Mouse (Mus musculus): ENCODE data around the gene Rps21. TPM values are rescaled to one million over a fixed set of nuclear protein-coding genes. Genes with fewer than 3 reads are reported as not detected.

The Rps21 gene
- polyA plus RNA-seq, 1 experiment from 2014 or later: 637 TPM

DNA sequence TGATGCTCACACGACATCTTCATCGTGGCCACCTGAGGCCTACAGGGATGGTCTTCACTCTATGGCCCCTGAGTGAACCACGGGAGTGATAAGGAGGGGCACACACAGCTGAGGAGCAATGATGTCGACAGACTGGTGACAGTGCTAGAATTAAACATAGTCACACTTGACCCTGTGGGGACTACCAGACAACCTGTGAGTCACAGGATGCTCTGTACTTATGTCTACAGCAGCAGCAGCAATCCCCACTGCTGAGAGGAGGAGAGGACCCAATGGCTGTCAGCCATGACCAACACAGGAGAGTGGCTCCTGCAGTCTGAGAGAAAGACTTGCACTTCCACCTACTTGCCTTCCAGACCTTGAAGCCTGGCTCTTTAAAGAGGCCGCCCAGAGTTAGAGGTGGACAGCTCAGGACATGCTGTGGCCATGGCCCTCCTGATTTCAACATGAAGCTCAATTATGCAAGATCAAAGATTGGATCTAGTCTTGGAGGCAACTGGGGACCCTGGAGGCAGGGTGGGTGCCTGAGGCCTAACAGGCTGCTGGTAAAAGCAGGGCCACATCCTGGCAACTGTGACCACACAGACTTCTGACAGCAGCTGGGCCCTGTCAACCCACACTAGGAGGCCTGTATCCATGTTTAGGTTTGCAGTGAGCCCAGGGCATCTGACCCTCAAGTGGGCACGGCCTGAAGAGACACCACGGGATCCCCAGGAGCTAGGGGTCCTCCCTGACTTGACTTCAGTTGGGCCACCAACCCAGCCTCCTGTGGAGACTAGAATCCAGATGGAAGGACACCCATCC is 23.9 kb upstream of the Rps21 start:
- Histone ChIP-seq H3K9me3 (replicated peaks) (no peaks in the 10 kb centered on the region), H3K36me3 (no peaks in the 10 kb centered on the region), H3K4me1 (peaks cover 57% of the 10 kb centered on the region), H3K9ac (no peak overlapping the region), H3K27me3 (no peaks in the 10 kb centered on the region), H3K4me2 (no peak overlapping the region), H3K27ac (peak overlapping the region; percentile 64), H3K4me3 (replicated peaks) (no peak overlapping the region)
- no peak for ATAC-seq (replicated peaks; ENCODE audit: low FRiP score)
- 78% methylated on average over 7 of the region's 7 CpGs for WGBS

DNA sequence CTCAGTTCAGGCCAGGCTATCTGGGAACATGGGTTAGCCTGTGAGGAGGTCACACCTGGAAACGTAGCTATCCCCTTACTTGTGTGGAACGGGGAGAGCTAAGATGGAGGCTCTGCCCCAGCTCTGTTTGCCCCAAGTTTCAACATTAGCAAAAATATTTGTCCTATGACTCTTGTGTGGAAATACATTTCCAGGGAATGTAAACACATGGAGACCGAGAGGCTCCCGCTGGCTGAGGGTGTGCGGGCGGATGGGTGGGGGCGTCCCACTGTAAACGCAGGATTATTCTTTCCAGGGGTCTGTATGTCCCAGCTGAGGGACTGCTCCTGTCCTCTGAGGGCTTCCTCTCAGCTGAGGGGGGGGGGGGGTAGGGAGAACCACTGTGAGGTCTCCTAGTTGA is 22.8 kb upstream of the Rps21 start:
- 83% methylated on average over 8 of the region's 8 CpGs for WGBS
- no peak overlapping the region for H3K9ac ChIP-seq
- peak overlapping the region; percentile 87 for H3K27ac ChIP-seq
- no peaks in the 10 kb centered on the region for H3K27me3 ChIP-seq
- no peak overlapping the region for H3K4me2 ChIP-seq
- no peaks in the 10 kb centered on the region for H3K9me3 ChIP-seq (replicated peaks)
- H3K36me3 ChIP-seq: no peaks in the 10 kb centered on the region
- no peak for ATAC-seq (replicated peaks; ENCODE audit: low FRiP score)
- H3K4me3 ChIP-seq (replicated peaks): no peak overlapping the region
- H3K4me1 ChIP-seq: peaks cover 47% of the 10 kb centered on the region

DNA sequence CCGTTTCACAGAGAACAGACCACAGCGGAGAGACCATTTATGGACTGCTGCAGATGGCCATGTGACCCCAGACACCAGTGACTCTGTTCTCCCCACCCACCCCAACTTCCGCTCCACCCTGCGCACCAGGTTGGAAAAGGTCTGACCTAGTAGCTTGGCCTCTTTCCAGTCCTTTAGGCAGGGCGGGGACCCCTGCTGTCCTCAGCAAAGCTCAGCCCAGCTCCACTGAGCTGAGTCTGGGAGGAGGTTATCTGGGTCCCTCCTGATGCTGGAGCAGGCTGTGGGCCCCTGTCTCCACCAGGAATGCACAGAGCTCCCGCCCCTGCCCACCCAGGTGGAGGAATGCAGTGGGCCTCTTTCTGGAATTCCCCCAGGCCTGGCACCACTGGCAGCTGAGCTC is 22.2 kb upstream of the Rps21 start:
- WGBS: 52% methylated on average over 6 of the region's 6 CpGs
- H3K4me2 ChIP-seq: no peak overlapping the region
- no peaks in the 10 kb centered on the region for H3K36me3 ChIP-seq
- ATAC-seq (replicated peaks; ENCODE audit: low FRiP score): peak; percentile 73
- no peaks in the 10 kb centered on the region for H3K9me3 ChIP-seq (replicated peaks)
- H3K9ac ChIP-seq: no peak overlapping the region
- peaks cover 46% of the 10 kb centered on the region for H3K4me1 ChIP-seq
- H3K27me3 ChIP-seq: no peaks in the 10 kb centered on the region
- peak overlapping the region; percentile 87 for H3K27ac ChIP-seq
- no peak overlapping the region for H3K4me3 ChIP-seq (replicated peaks)

DNA sequence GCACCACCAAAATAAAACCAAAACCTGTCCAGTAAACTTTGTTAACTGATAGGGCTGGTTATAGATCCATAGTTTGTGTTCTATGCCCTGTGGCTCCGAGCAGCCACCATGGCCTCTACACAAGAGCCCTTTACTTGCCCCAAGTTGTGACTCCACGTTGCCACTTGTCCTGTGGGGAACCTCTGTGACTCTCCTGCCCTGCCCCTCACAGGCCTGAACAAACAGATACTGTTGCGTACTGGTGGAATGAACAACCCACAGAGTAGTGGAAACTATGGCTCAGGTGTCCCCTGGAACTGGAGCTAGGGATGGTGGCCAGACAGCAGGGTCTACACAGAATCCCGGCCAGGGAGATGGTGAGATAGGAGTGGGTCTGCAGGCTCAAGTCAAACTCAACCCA is 21.4 kb upstream of the Rps21 start:
- Histone ChIP-seq H3K9me3 (replicated peaks) (no peaks in the 10 kb centered on the region), H3K4me3 (replicated peaks) (no peak overlapping the region), H3K9ac (no peak overlapping the region), H3K36me3 (no peaks in the 10 kb centered on the region), H3K27me3 (no peaks in the 10 kb centered on the region), H3K4me2 (no peak overlapping the region), H3K4me1 (peaks cover 41% of the 10 kb centered on the region), H3K27ac (peak overlapping the region; percentile 87)
- no peak for ATAC-seq (replicated peaks; ENCODE audit: low FRiP score)
- 80% methylated on average over 4 of the region's 4 CpGs for WGBS

DNA sequence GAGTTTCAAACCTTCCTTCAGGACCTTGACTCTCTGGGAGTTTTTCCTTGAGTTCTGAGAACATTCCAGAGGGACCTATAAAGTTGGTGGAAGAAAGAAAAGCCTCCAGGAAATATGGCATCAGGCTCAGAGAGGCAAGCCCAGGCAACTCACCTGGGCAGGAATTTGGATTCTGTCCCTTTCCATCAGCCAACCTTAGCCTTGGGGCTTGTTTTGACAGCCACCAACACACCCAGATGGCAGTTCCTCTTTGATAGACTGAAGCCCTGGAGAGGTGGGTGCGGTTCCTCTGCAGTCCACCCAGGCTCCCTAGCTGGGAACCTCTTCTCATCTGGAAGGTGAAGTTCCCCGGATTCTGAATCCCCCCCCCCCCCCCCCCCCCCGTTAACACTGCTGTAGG is 20.7 kb upstream of the Rps21 start:
- peaks cover 40% of the 10 kb centered on the region for H3K4me1 ChIP-seq
- ATAC-seq (replicated peaks; ENCODE audit: low FRiP score): no peak
- H3K9me3 ChIP-seq (replicated peaks): no peaks in the 10 kb centered on the region

DNA sequence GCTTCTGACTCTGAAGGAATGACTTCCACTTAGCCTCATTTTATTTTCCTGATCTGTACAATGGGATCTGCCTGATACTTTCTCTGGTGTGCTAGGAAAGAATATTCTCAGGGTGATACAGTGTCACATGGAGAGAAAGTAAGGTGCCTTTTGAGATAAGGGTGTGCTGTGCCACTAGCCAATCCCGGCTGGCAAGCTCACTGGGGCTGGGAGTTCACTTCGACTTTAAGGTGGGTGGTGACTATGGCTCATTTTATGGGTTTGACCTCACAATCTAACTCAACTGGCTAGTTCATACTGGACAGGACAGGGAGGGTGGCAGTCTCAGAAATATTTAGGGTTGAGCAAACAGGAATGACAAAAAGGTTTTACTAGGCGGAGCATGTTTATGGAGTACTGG is 20.2 kb upstream of the Rps21 start:
- WGBS: 41% methylated on average over 3 of the region's 3 CpGs
- H3K4me2 ChIP-seq: no peak overlapping the region
- no peak overlapping the region for H3K27ac ChIP-seq

More for the DNA sequence above, 20.7 kb upstream of the Rps21 start:
- 46% methylated on average over 3 of the region's 3 CpGs for WGBS
- Histone ChIP-seq H3K9ac (no peak overlapping the region), H3K36me3 (no peaks in the 10 kb centered on the region), H3K27ac (peak overlapping the region; percentile 87), H3K4me2 (no peak overlapping the region), H3K27me3 (no peaks in the 10 kb centered on the region), H3K4me3 (replicated peaks) (no peak overlapping the region)

DNA sequence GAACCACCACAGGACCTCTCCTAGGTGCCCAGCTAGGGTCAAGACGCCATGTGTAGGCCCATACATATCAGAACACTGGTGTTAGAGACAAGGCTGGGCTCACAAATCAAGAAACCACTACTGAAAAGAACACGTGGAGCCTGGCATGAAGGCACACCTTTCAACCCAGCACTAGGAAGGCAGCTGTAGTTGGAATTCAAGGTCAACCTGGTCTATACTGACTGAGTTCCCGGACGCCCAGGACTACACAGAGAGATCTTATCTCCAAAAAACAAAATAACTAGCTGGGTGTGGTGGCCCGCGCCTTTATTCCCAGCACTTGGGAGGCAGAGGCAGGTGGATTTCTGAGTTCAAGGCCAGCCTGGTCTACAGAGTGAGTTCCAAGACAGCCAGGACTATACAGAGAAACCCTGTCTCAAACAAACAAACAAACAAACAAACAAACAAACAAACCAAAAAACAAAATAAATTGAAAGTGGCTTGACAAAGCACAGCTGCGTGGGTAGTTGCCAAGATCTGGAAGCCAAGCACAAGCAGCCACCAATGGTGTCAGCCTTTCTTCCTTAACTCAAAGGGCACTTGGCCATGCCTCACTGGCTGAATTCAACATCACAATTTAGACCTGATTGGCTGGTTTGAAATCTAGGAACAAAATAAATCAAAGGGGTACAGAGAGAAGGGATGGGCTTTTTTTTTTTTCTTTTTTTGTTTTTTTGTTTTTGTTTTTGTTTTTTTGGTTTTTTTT is 19.4 kb upstream of the Rps21 start:
- WGBS: 83% methylated on average over 7 of the region's 7 CpGs
- Histone ChIP-seq H3K4me1 (peaks cover 35% of the 10 kb centered on the region), H3K4me3 (replicated peaks) (no peak overlapping the region), H3K36me3 (no peaks in the 10 kb centered on the region), H3K9ac (no peak overlapping the region), H3K4me2 (no peak overlapping the region), H3K27ac (peak overlapping the region; percentile 42), H3K27me3 (no peaks in the 10 kb centered on the region), H3K9me3 (replicated peaks) (no peaks in the 10 kb centered on the region)
- no peak for ATAC-seq (replicated peaks; ENCODE audit: low FRiP score)

More for the DNA sequence above, 20.2 kb upstream of the Rps21 start:
- no peak overlapping the region for H3K9ac ChIP-seq
- H3K4me1 ChIP-seq: peaks cover 40% of the 10 kb centered on the region
- H3K9me3 ChIP-seq (replicated peaks): no peaks in the 10 kb centered on the region
- H3K36me3 ChIP-seq: no peaks in the 10 kb centered on the region
- H3K27me3 ChIP-seq: no peaks in the 10 kb centered on the region
- no peak overlapping the region for H3K4me3 ChIP-seq (replicated peaks)
- peak; percentile 13; the same call in 1 of the 2 replicates for ATAC-seq (replicated peaks; ENCODE audit: low FRiP score)

DNA sequence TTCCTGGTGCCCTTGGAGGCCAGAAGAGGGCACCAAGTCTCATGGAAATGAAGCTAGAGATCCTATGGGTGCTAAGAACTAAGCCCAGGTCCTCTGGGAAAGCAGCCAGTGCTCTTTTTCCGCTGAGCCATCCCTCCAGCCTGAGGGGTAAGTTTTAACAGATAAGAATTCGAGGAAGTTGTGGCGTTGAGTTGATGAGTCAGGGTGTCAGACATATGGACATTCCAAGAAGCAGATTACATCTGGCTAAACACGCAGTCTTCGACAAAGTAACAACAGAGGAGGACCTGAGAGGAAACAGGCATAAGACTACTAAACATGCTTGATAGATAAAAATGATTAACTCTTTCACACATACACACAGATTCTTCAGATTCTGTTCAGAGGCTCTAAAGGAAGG is 18.6 kb upstream of the Rps21 start:
- Histone ChIP-seq H3K27me3 (no peaks in the 10 kb centered on the region), H3K36me3 (no peaks in the 10 kb centered on the region), H3K4me1 (peaks cover 27% of the 10 kb centered on the region), H3K4me3 (replicated peaks) (no peak overlapping the region), H3K9ac (no peak overlapping the region), H3K9me3 (replicated peaks) (no peaks in the 10 kb centered on the region), H3K4me2 (no peak overlapping the region), H3K27ac (no peak overlapping the region)
- ATAC-seq (replicated peaks; ENCODE audit: low FRiP score): no peak
- WGBS: 67% methylated on average over 5 of the region's 5 CpGs

DNA sequence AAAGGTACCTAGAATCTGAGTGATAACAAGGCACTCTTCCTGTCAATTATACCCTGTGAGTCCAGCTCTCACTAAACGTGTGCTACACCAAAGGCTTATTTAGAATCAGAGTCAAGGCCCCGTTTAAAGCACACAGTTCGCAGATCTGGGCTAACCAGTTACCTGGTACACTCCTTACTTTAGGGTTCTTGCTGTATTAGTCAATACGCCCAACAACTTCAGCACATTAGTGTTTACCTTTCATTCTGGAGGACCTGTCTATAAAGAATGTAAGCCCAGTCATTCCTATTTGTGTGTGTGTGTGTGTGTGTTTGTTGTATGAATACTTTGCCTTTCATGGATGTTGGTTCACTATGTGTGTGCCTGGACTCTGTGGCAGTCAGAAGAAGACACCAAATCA is 14.1 kb upstream of the Rps21 start:
- no peaks in the 10 kb centered on the region for H3K36me3 ChIP-seq
- ATAC-seq (replicated peaks; ENCODE audit: low FRiP score): no peak
- H3K4me1 ChIP-seq: no peaks in the 10 kb centered on the region
- no peak overlapping the region for H3K27ac ChIP-seq
- no peak overlapping the region for H3K4me3 ChIP-seq (replicated peaks)
- H3K4me2 ChIP-seq: no peak overlapping the region
- H3K9ac ChIP-seq: no peak overlapping the region
- H3K27me3 ChIP-seq: no peaks in the 10 kb centered on the region
- no peaks in the 10 kb centered on the region for H3K9me3 ChIP-seq (replicated peaks)
- WGBS: 89% methylated on average over 4 of the region's 4 CpGs

DNA sequence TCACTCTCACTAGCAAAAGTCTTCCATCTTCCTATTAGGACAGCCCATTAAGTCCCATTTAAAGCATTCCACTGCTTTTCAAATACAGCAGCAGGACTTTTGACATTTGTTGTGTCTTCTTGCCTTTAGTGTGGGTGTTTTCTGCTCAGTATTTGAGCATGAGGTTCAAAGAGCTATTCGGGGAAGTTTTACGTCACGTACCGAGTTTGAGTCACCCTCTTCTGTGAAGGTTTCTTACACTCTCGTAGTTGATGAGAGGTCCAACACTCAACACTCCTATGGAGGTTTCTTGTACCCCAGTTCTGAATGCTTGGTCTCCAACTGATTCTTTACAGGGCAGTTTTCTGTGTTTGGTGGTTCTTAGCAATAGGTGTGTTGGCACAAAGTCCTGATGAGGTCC is 9.3 kb upstream of the Rps21 start:
- H3K36me3 ChIP-seq: no peaks in the 10 kb centered on the region
- no peak overlapping the region for H3K4me2 ChIP-seq
- H3K9me3 ChIP-seq (replicated peaks): no peaks in the 10 kb centered on the region
- H3K9ac ChIP-seq: no peak overlapping the region
- 81% methylated on average over 5 of the region's 5 CpGs for WGBS
- no peak overlapping the region for H3K4me3 ChIP-seq (replicated peaks)
- peaks cover 7% of the 10 kb centered on the region for H3K4me1 ChIP-seq
- H3K27ac ChIP-seq: no peak overlapping the region
- no peaks in the 10 kb centered on the region for H3K27me3 ChIP-seq
- no peak for ATAC-seq (replicated peaks; ENCODE audit: low FRiP score)

DNA sequence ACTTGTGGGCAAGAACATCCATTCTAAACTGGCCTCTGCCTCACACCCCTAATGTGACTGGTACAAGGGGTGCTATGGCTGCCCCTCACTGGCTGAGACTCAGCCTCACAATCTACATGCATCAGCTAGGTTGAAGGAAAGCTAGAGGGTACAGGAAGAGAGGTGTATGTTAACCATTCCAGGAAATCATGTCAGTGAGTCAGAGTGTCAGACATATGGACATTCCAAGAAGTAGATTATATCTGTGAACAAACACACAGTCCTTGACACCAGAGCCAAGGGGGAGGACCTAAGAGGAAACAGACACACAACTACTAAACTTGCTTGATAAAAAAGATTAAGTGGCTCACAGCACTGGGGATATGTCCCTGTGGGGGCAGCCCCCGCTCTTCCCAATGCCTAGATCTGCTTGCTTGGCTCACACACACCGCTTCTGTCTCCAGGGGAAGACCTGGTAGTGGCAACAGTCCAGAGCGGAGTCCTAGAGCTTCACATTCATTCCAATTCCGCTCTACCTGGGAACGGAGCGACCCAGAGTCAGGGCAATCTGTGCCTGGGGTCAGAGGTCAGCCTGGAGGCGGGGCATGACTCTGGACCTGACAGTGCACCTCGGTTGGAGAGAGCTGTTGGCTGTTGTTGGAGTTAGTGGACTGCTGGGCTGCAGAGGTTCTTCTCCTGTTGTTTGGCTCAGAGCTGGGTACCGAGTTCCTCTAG is 8.1 kb upstream of the Rps21 start:
- Histone ChIP-seq H3K9me3 (replicated peaks) (no peaks in the 10 kb centered on the region), H3K9ac (no peak overlapping the region), H3K36me3 (no peaks in the 10 kb centered on the region), H3K27me3 (no peaks in the 10 kb centered on the region), H3K27ac (peak overlapping the region; percentile 41; the same call in 1 of the 2 replicates), H3K4me1 (peaks cover 7% of the 10 kb centered on the region), H3K4me2 (no peak overlapping the region), H3K4me3 (replicated peaks) (no peak overlapping the region)
- 0 out of 2 replicates have a peak, but pooled peaks have one; percentile 15 for ATAC-seq (replicated peaks; ENCODE audit: low FRiP score)
- whole genome bisulfite sequencing: 59% methylated on average over 9 of the region's 9 CpGs

All from kidney, embryonic 15.5 days (tissue).